Mouse (Mus musculus) limb, embryonic 15.5 days (tissue): Measurements from ENCODE around the gene Wfdc9. TPM values are rescaled to one million over a fixed set of nuclear protein-coding genes. Genes with fewer than 3 reads are reported as not detected.

Experiments
- ATAC-seq: fragments of 200-750 bp; cut with Nextera tagmentation; 2 replicates; pipeline ENCODE4 v1.8.0; 2017; ENCODE audit warnings: low read depth, moderate TSS enrichment; ENCODE audit not compliant: insufficient number of reproducible peaks, low FRiP score, low TSS enrichment
- H3K27ac ChIP-seq: fragments of 300-500 bp; sonication (generic); 2 replicates; pipeline ENCODE4 v1.5.1; 2015; ENCODE audit warnings: moderate library complexity, mild to moderate bottlenecking, inconsistent platforms
- H3K27me3 ChIP-seq: fragments of 300-500 bp; sonication (generic); 2 replicates; pipeline ENCODE4 v1.6.1; 2015; ENCODE audit warnings: inconsistent platforms
- H3K36me3 ChIP-seq: fragments of 300-500 bp; sonication (generic); 2 replicates; pipeline ENCODE4 v1.6.1; 2015; ENCODE audit warnings: inconsistent platforms
- H3K4me1 ChIP-seq: fragments of 300-500 bp; sonication (generic); 2 replicates; pipeline ENCODE4 v1.6.1; 2015; ENCODE audit warnings: inconsistent platforms
- H3K4me2 ChIP-seq: fragments of 300-500 bp; sonication (generic); 2 replicates; pipeline ENCODE4 v1.6.1; 2015; ENCODE audit warnings: mild to moderate bottlenecking, inconsistent platforms
- H3K4me3 ChIP-seq: fragments of 300-500 bp; sonication (generic); 2 replicates; pipeline ENCODE4 v1.5.1; 2015; ENCODE audit warnings: mild to moderate bottlenecking, inconsistent platforms
- H3K9ac ChIP-seq: fragments of 300-500 bp; sonication (generic); 2 replicates; pipeline ENCODE4 v1.6.1; 2015; ENCODE audit warnings: inconsistent platforms
- H3K9me3 ChIP-seq: fragments of 300-500 bp; sonication (generic); 2 replicates; pipeline ENCODE4 v1.6.1; 2016; ENCODE audit warnings: inconsistent platforms
- WGBS: fragments of 180-500 bp; shearing (Covaris S2); methylation state at CpG from one replicate; pipeline ENCODE4 v1.1.7; 2015; 5-methylcytosine and 5-hydroxymethylcytosine counted together
- polyA plus RNA-seq: library from polyadenylated mRNA; unstranded; fragments of >200 nt; fragmentation: Nextera tagmentation; extraction: Ambion mirVana; gene quantifications from 2 replicates; pipeline ENCODE4 v1.2.1, GENCODE M21; 2015

The Wfdc9 gene
- polyA plus RNA-seq, 1 experiment from 2014 or later = not detected

DNA sequence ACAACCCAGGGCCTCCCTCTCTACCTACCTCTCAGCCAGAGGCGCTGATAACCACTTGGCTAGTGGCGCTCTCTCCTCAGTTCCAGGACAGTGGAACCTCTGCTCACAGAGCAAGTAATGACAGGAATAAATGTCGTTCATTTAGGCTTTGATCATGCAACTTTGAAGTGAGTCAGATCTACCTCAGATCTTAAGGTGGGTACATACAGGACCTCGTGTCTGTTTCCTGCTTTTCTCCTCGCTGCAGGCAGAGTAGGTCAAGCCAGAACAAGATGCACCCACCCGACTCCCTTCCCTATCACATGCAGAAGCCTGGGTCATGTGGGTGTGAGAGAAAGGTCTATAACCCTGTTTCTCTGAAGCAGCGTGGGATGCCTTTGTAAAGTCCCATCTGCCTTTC, 17.6 kb upstream of the Wfdc9 start, which contains the start of gene Wfdc11:
Gene Wfdc11, minus strand, starts transcription at position 101 of the 400 bp plus-strand sequence.
- ATAC-seq = no peak
- H3K9me3 ChIP-seq = no peaks in the 10 kb centered on the region
- H3K4me3 ChIP-seq = no peak within 1 kb of the TSS
- no peaks in the 10 kb centered on the region for H3K36me3 ChIP-seq
- 64% methylated on average over 7 of the region's 7 CpGs for WGBS
- no peak within 1 kb of the TSS for H3K27ac ChIP-seq
- H3K27me3 ChIP-seq = no peaks in the 10 kb centered on the region
- no peak within 1 kb of the TSS for H3K4me2 ChIP-seq
- H3K9ac ChIP-seq = no peak within 1 kb of the TSS
- H3K4me1 ChIP-seq = peaks cover 5% of the 10 kb centered on the region

- Histone ChIP-seq H3K27me3 (no peaks in the 10 kb centered on the region), H3K9ac (no peak overlapping the region), H3K4me2 (no peak overlapping the region), H3K9me3 (no peaks in the 10 kb centered on the region), H3K4me1 (no peaks in the 10 kb centered on the region), H3K36me3 (no peaks in the 10 kb centered on the region), H3K27ac (no peak overlapping the region), H3K4me3 (no peak overlapping the region)
- ATAC-seq = no peak
- WGBS = 12% methylated on average over 1 of the region's 1 CpGs
Observed at GRCm38 (mm10) chr2:164670938-164671337, 14.6 kb upstream of the Wfdc9 start.

- Histone ChIP-seq H3K4me1 (no peaks in the 10 kb centered on the region), H3K27ac (no peak overlapping the region), H3K9ac (no peak overlapping the region), H3K9me3 (no peaks in the 10 kb centered on the region), H3K4me3 (no peak overlapping the region), H3K36me3 (no peaks in the 10 kb centered on the region), H3K4me2 (no peak overlapping the region), H3K27me3 (no peaks in the 10 kb centered on the region)
- no peak for ATAC-seq
- WGBS = 82% methylated on average over 5 of the region's 5 CpGs
Observed at GRCm38 (mm10) chr2:164670261-164670660, 13.9 kb upstream of the Wfdc9 start.

DNA sequence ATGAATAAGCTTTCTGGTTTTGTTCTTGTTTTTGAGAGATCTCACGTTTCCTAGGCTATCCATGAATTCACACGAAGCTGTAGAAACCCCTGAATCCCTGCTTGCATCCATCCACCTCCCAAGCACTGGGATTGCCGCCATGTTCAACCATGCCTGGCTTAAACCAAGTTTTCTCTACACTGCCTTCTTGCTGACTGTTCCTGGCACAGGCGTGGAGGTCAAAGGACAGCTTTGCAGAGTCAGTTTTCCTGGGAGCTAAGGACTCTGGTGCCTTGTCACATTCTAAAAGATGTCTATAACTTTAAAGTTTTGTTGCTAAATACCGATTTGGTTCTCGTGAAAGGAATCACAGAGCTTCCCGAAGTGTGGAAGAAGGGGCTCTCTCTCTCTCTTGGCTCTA, 8.5 kb upstream of the Wfdc9 start:
- Histone ChIP-seq H3K27ac (no peak overlapping the region), H3K27me3 (no peaks in the 10 kb centered on the region), H3K36me3 (no peaks in the 10 kb centered on the region), H3K9me3 (no peaks in the 10 kb centered on the region), H3K9ac (no peak overlapping the region), H3K4me1 (no peaks in the 10 kb centered on the region), H3K4me3 (no peak overlapping the region), H3K4me2 (no peak overlapping the region)
- WGBS = 83% methylated on average over 7 of the region's 7 CpGs
- ATAC-seq = no peak

- Histone ChIP-seq H3K36me3 (no peaks in the 10 kb centered on the region), H3K9ac (no peak within 1 kb of the TSS), H3K27ac (no peak within 1 kb of the TSS), H3K4me1 (no peaks in the 10 kb centered on the region), H3K9me3 (no peaks in the 10 kb centered on the region), H3K27me3 (0 out of 2 replicates have a peak, but pooled peaks cover 4% of the 10 kb centered on the region), H3K4me3 (no peak within 1 kb of the TSS), H3K4me2 (no peak within 1 kb of the TSS)
- WGBS = 17% methylated on average over 11 of the region's 11 CpGs
- ATAC-seq = no peak
Observed at GRCm38 (mm10) chr2:164655858-164656257, 525 bp downstream of the Wfdc9 start, which contains the start of gene Wfdc10. Gene Wfdc10 (plus strand): TSS chr2:164656046.

- Histone ChIP-seq H3K4me1 (no peaks in the 10 kb centered on the region), H3K27me3 (no peaks in the 10 kb centered on the region), H3K9me3 (no peaks in the 10 kb centered on the region), H3K36me3 (no peaks in the 10 kb centered on the region), H3K27ac (no peak overlapping the region), H3K4me2 (no peak overlapping the region), H3K9ac (no peak overlapping the region), H3K4me3 (no peak overlapping the region)
- no peak for ATAC-seq
- WGBS = 79% methylated on average over 13 of the region's 13 CpGs
Observed at GRCm38 (mm10) chr2:164641881-164642673, 14.3 kb downstream of the Wfdc9 start.

DNA sequence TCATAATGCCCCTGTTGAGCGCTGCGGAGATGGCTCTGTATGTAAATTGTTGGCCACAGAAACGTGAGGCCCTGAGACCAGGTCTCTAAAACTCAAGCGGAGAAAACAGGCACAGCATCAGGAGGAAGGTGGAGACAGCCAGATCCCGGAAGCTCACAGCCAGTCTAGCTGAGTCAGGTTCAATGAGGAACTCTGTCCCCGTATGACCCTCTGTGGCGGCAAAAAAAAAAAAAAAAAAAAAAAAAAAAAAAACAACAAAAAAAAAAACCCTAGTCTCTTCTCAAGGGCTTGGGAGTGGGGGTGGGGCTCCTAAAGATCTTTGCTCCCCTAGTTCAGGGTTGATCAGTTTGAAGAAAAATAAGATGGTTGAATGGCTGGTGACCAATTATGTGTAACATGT, 15.3 kb downstream of the Wfdc9 start:
- ATAC-seq = no peak
- Histone ChIP-seq H3K9me3 (no peaks in the 10 kb centered on the region), H3K27me3 (no peaks in the 10 kb centered on the region), H3K36me3 (no peaks in the 10 kb centered on the region), H3K4me2 (no peak overlapping the region), H3K27ac (no peak overlapping the region), H3K4me1 (no peaks in the 10 kb centered on the region), H3K4me3 (no peak overlapping the region), H3K9ac (no peak overlapping the region)
- 68% methylated on average over 7 of the region's 7 CpGs for WGBS

GRCm38 (mm10) chr2:164638696-164639095, 17.7 kb downstream of the Wfdc9 start, which contains the start of gene Wfdc16:
Gene Wfdc16 (minus strand): TSS chr2:164638796.
- H3K4me1 ChIP-seq = no peaks in the 10 kb centered on the region
- H3K4me3 ChIP-seq = no peak within 1 kb of the TSS
- H3K27me3 ChIP-seq = no peaks in the 10 kb centered on the region
- no peak within 1 kb of the TSS for H3K9ac ChIP-seq
- 86% methylated on average over 3 of the region's 3 CpGs for WGBS
- no peak within 1 kb of the TSS for H3K27ac ChIP-seq
- ATAC-seq = no peak
- H3K4me2 ChIP-seq = no peak within 1 kb of the TSS
- H3K9me3 ChIP-seq = no peaks in the 10 kb centered on the region
- no peaks in the 10 kb centered on the region for H3K36me3 ChIP-seq

GRCm38 (mm10) chr2:164635266-164635665, 21.1 kb downstream of the Wfdc9 start:
- Histone ChIP-seq H3K36me3 (no peaks in the 10 kb centered on the region), H3K4me1 (no peaks in the 10 kb centered on the region), H3K27ac (no peak overlapping the region), H3K4me3 (no peak overlapping the region), H3K27me3 (no peaks in the 10 kb centered on the region), H3K4me2 (no peak overlapping the region), H3K9me3 (no peaks in the 10 kb centered on the region), H3K9ac (no peak overlapping the region)
- 79% methylated on average over 9 of the region's 9 CpGs for WGBS
- ATAC-seq = no peak

GRCm38 (mm10) chr2:164621775-164622174, 34.6 kb downstream of the Wfdc9 start:
- H3K9me3 ChIP-seq = no peaks in the 10 kb centered on the region
- H3K4me2 ChIP-seq = no peak overlapping the region
- no peak overlapping the region for H3K4me3 ChIP-seq
- no peaks in the 10 kb centered on the region for H3K27me3 ChIP-seq
- WGBS = 78% methylated on average over 4 of the region's 4 CpGs
- H3K9ac ChIP-seq = no peak overlapping the region
- H3K4me1 ChIP-seq = no peaks in the 10 kb centered on the region
- ATAC-seq = no peak
- H3K36me3 ChIP-seq = no peaks in the 10 kb centered on the region
- H3K27ac ChIP-seq = no peak overlapping the region

DNA sequence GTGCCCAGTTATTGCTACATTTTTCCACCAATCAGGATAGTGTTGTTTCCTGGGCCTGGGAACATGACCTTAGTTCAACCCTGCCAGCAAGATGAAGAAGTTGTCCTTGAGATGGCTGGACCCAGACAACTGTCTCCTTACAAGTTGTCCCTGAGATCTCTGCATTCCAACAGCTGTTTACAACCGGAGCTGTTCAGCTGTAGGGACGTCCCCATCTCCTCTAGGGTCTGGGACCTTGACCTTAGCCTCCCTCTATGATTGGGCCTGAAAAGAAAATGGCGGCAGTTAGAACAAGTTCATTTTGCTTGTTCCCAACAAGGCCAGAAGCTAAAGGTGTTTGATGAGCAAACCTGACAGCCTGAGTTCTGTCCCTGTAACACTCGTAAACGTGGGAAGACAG, 37.3 kb downstream of the Wfdc9 start:
- H3K4me2 ChIP-seq = no peak overlapping the region
- ATAC-seq = no peak
- no peaks in the 10 kb centered on the region for H3K36me3 ChIP-seq
- no peaks in the 10 kb centered on the region for H3K4me1 ChIP-seq
- no peak overlapping the region for H3K4me3 ChIP-seq
- H3K27ac ChIP-seq = no peak overlapping the region
- H3K27me3 ChIP-seq = no peaks in the 10 kb centered on the region
- H3K9ac ChIP-seq = no peak overlapping the region
- no peaks in the 10 kb centered on the region for H3K9me3 ChIP-seq
- WGBS = 65% methylated on average over 5 of the region's 5 CpGs

GRCm38 (mm10) chr2:164615386-164615785, 41.0 kb downstream of the Wfdc9 start:
- 87% methylated on average over 3 of the region's 3 CpGs for WGBS
- H3K36me3 ChIP-seq = no peaks in the 10 kb centered on the region
- H3K27ac ChIP-seq = no peak overlapping the region
- no peaks in the 10 kb centered on the region for H3K4me1 ChIP-seq
- no peaks in the 10 kb centered on the region for H3K9me3 ChIP-seq
- no peak for ATAC-seq
- H3K9ac ChIP-seq = no peak overlapping the region
- no peak overlapping the region for H3K4me2 ChIP-seq
- H3K27me3 ChIP-seq = no peaks in the 10 kb centered on the region
- no peak overlapping the region for H3K4me3 ChIP-seq
